Mouse (Mus musculus) neutrophil, adult 5-6 weeks (primary cell): ENCODE results near the gene Zfr2. TPM values are rescaled to one million over a fixed set of nuclear protein-coding genes. Genes with fewer than 3 reads are reported as not detected.

ENCODE experiments used
- ATAC-seq: fragments of 151-379, 151-347 bp; 2 replicates; pipeline ENCODE4 v1.8.0; 2017; ENCODE audit warnings: mild to moderate bottlenecking, moderate TSS enrichment; ENCODE audit not compliant: insufficient number of reproducible peaks, poor library complexity, low FRiP score, severe bottlenecking; ENCODE audit errors: extremely low read depth
- total RNA-seq: library from RNA; stranded (forward); fragments of 200-1000 nt; gene quantifications from 2 replicates; pipeline ENCODE4 v1.2.3, GENCODE M21; 2017

The Zfr2 gene
- total RNA-seq, 1 experiment from 2014 or later = 1.5 TPM

- ATAC-seq = no peak
These were observed 39.4 kb downstream of the Zfr2 start for GRCm38 (mm10) chr10:81272356-81272755.

GRCm38 (mm10) chr10:81273842-81274241 lies 40.9 kb downstream of the Zfr2 start:
- ATAC-seq = no peak

- ATAC-seq = no peak
These were observed 44.7 kb downstream of the Zfr2 start for GRCm38 (mm10) chr10:81277676-81278075.

- no peak for ATAC-seq
These were observed 46.5 kb downstream of the Zfr2 start for GRCm38 (mm10) chr10:81279496-81279895.

- ATAC-seq = no peak
These were observed 51.2 kb downstream of the Zfr2 start for GRCm38 (mm10) chr10:81284189-81284588.

- no peak for ATAC-seq
These were observed 51.8 kb downstream of the Zfr2 start for GRCm38 (mm10) chr10:81284719-81285118.

- peak; percentile 72 for ATAC-seq
These were observed 52.9 kb downstream of the Zfr2 start for GRCm38 (mm10) chr10:81285694-81286450.

- ATAC-seq = no peak
These were observed 53.6 kb downstream of the Zfr2 start for GRCm38 (mm10) chr10:81286586-81286985.

- ATAC-seq = no peak
These were observed 54.7 kb downstream of the Zfr2 start for GRCm38 (mm10) chr10:81287513-81288157.

- no peak for ATAC-seq
These were observed 55.6 kb downstream of the Zfr2 start for GRCm38 (mm10) chr10:81288601-81289000.

GRCm38 (mm10) chr10:81289278-81289677 lies 56.3 kb downstream of the Zfr2 start:
- peak; percentile 13; the same call in 1 of the 2 replicates for ATAC-seq

- ATAC-seq = no peak
These were observed 56.9 kb downstream of the Zfr2 start for GRCm38 (mm10) chr10:81289811-81290210.

- no peak for ATAC-seq
These were observed 57.9 kb downstream of the Zfr2 start for GRCm38 (mm10) chr10:81290698-81291460.

GRCm38 (mm10) chr10:81291511-81292104 lies 58.7 kb downstream of the Zfr2 start, which contains the start of gene Tjp3:
Gene Tjp3 (minus strand): TSS chr10:81291581.
- ATAC-seq = no peak

GRCm38 (mm10) chr10:81292554-81293333 lies 59.8 kb downstream of the Zfr2 start, which contains the start of gene Pip5k1c:
Gene Pip5k1c (plus strand): TSS chr10:81292963.
- peak; percentile 82 for ATAC-seq

- ATAC-seq = no peak
These were observed 60.5 kb downstream of the Zfr2 start for GRCm38 (mm10) chr10:81293334-81294030.

- ATAC-seq = no peak
These were observed 61.5 kb downstream of the Zfr2 start for GRCm38 (mm10) chr10:81294442-81294841.

- no peak for ATAC-seq
These were observed 62.2 kb downstream of the Zfr2 start for GRCm38 (mm10) chr10:81295185-81295584.
